Mouse (Mus musculus) ES-Bruce4 (cell line): Measurements from ENCODE around the gene Arl8a.

Source experiments
- CTCF ChIP-seq: IDR thresholded peaks from one replicate; pipeline ENCODE4 v1.8.1; 2011; ENCODE audit warnings: low read depth, low read length
- POLR2A ChIP-seq: IDR thresholded peaks from one replicate; pipeline ENCODE4 v1.8.1; 2011; ENCODE audit warnings: low read length; ENCODE audit not compliant: insufficient read depth

GRCm38 (mm10) chr1:135142452-135142851 is 4.2 kb upstream of the Arl8a start:
- no peak for TF ChIP-seq CTCF
- TF ChIP-seq POLR2A, result no peak
